Mouse (Mus musculus) intestine, embryonic 16.5 days (tissue): Measurements from ENCODE around the gene Fndc7. TPM values are rescaled to one million over a fixed set of nuclear protein-coding genes. Genes with fewer than 3 reads are reported as not detected.
"Not testable (repeated sequence)": the region's sequence is repeated elsewhere in the genome, so short reads cannot be mapped to it uniquely, and the experiment has no call there.

Source experiments
- ATAC-seq: fragments of 200-750 bp; cut with Nextera tagmentation; 2 replicates; pipeline ENCODE4 v1.8.0; 2017; ENCODE audit warnings: moderate TSS enrichment, moderate library complexity
- H3K27ac ChIP-seq: fragments of 300-500 bp; sonication (generic); 2 replicates; pipeline ENCODE4 v1.5.1; 2014; ENCODE audit warnings: mild to moderate bottlenecking, low read length
- H3K27me3 ChIP-seq: fragments of 300-500 bp; sonication (generic); replicated peaks from 2 replicates; pipeline ENCODE4 v1.6.1; 2014; ENCODE audit warnings: low read length, control low read depth, mixed read lengths; ENCODE audit not compliant: control insufficient read depth, insufficient read depth
- H3K36me3 ChIP-seq: fragments of 300-500 bp; sonication (generic); 2 replicates; pipeline ENCODE4 v1.6.1; 2014; ENCODE audit warnings: low read length, control low read depth; ENCODE audit not compliant: control insufficient read depth, insufficient read depth
- H3K4me1 ChIP-seq: fragments of 300-500 bp; sonication (generic); 2 replicates; pipeline ENCODE4 v1.6.1; 2014; ENCODE audit warnings: low read length, control low read depth, mixed read lengths; ENCODE audit not compliant: control insufficient read depth, insufficient read depth
- H3K4me2 ChIP-seq: fragments of 300-500 bp; sonication (generic); 2 replicates; pipeline ENCODE4 v1.6.1; 2014; ENCODE audit warnings: low read depth, low read length, control low read depth
- H3K4me3 ChIP-seq: fragments of 300-500 bp; sonication (generic); 2 replicates; pipeline ENCODE4 v1.5.1; 2014; ENCODE audit warnings: mild to moderate bottlenecking, low read length
- H3K9ac ChIP-seq: fragments of 300-500 bp; sonication (generic); 2 replicates; pipeline ENCODE4 v1.6.1; 2014; ENCODE audit warnings: low read depth, low read length
- H3K9me3 ChIP-seq: fragments of 300-500 bp; sonication (generic); 2 replicates; pipeline ENCODE4 v1.6.1; 2016; ENCODE audit warnings: low read length, control low read depth; ENCODE audit not compliant: control insufficient read depth
- WGBS: fragments of 180-500 bp; shearing (Covaris S2); extraction: QIAGEN DNeasy Blood & Tissue Kit; methylation state at CpG from one replicate; pipeline ENCODE4 v1.1.7; 2014; 5-methylcytosine and 5-hydroxymethylcytosine counted together
- polyA plus RNA-seq: library from polyadenylated mRNA; unstranded; fragments of >200 nt; fragmentation: Nextera tagmentation; extraction: Ambion mirVana; gene quantifications from 2 replicates; pipeline ENCODE4 v1.2.1, GENCODE M21; 2015

The Fndc7 gene
- polyA plus RNA-seq, 1 experiment from 2014 or later = 0.11 TPM

DNA sequence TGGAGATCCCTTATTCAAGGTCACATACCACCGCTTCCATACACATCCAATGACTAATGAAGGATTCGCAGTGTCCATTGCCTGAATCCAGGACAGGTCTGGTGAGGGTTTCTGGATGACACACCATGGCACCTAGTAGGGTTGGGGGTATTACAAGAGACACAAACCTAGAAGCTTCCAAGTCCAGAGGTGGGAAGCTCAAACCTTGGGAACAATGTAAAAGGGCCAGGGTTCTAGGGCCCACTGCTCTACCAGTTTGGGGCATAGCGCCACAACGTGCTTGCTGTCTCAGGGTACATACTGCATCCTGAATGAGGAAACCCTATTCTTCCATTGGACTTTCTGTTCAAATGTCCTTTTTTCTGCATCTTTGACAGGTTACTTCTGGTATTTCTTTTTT lies 8.8 kb upstream of the Fndc7 start:
- Histone ChIP-seq H3K27ac (no peak overlapping the region), H3K27me3 (no peaks in the 10 kb centered on the region), H3K36me3 (peaks cover under 1% of the 10 kb centered on the region; the same call in 1 of the 2 replicates), H3K4me3 (no peak overlapping the region), H3K4me1 (no peaks in the 10 kb centered on the region), H3K9me3 (no peaks in the 10 kb centered on the region), H3K9ac (no peak overlapping the region), H3K4me2 (no peak overlapping the region)
- no peak for ATAC-seq
- 91% methylated on average over 4 of the region's 4 CpGs for WGBS

DNA sequence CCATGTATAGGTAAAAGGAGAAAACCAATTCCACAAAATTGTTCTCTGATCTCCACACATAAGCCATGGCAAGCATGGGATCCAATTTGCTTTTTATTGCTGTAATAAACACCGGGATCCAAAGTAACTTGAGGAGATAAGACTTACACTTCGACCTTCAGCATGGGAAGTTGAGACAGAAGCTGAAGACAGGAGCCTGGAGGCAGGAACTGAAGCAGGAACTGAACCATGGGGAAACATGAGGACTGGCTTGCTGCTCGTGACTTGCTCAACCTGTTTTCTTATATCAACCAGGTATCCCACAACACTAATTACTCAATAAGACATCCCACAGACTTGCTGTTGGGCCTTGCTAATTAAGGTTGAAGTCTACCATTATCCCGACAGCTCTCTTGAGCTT lies 3.1 kb upstream of the Fndc7 start:
- 0 out of 2 replicates have a peak overlapping the region, but pooled peaks have one; percentile 39 for H3K27ac ChIP-seq
- no peak overlapping the region for H3K4me3 ChIP-seq
- WGBS = 44% methylated on average over 4 of the region's 4 CpGs
- H3K9ac ChIP-seq = no peak overlapping the region
- no peaks in the 10 kb centered on the region for H3K9me3 ChIP-seq
- no peaks in the 10 kb centered on the region for H3K4me1 ChIP-seq
- ATAC-seq = peak; percentile 92
- no peaks in the 10 kb centered on the region for H3K27me3 ChIP-seq
- no peak overlapping the region for H3K4me2 ChIP-seq
- H3K36me3 ChIP-seq = no peaks in the 10 kb centered on the region

DNA sequence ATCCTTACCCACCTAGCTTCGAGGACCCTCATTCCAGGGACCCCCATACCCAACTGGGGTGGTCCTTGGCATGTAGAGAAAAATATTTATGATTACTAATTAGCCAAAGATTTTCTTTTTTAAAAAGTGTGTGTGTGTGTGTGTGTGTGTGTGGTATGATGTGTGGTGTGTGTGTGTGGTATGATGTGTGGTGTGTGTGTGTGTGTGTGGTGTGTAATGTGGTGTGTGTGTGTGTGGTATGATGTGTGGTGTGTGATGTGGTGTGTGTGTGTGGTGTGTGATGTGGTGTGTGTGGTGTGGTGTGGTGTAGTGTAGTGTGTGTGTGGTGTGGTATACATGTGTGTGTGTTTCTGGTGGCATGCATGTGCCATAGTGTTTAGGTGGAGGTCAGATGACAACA lies 2.3 kb upstream of the Fndc7 start:
- Histone ChIP-seq H3K4me2 (no peak overlapping the region), H3K36me3 (no peaks in the 10 kb centered on the region), H3K4me1 (peaks cover 2% of the 10 kb centered on the region; the same call in 1 of the 2 replicates), H3K9me3 (no peaks in the 10 kb centered on the region), H3K4me3 (no peak overlapping the region), H3K27me3 (no peaks in the 10 kb centered on the region), H3K27ac (no peak overlapping the region), H3K9ac (no peak overlapping the region)
- 0 out of 2 replicates have a peak, but pooled peaks have one; percentile 57 for ATAC-seq
- WGBS = 84% methylated on average over 1 of the region's 1 CpGs

DNA sequence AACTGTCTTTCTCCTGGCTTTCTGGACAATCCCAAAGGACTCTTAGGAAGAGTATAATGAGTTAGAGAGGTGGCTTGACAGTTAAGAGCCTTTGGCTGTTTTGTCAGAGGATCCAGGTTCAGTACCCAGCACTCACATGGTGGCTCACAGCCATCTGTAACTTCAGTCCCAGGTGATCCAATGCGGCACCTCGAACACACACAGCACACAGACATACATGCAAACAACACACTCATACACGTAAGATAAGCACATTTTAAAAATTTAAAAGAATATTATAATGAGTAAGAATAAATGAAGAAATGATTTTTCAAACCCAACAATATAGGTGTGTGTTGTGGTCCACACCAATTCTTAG lies 2.2 kb downstream of the Fndc7 start:
- Histone ChIP-seq H3K9ac (no peak overlapping the region), H3K4me1 (peaks cover 11% of the 10 kb centered on the region), H3K27ac (no peak overlapping the region), H3K4me2 (no peak overlapping the region), H3K36me3 (no peaks in the 10 kb centered on the region), H3K27me3 (no peaks in the 10 kb centered on the region), H3K9me3 (no peaks in the 10 kb centered on the region), H3K4me3 (no peak overlapping the region)
- no peak for ATAC-seq
- 96% methylated on average over 3 of the region's 3 CpGs for WGBS

DNA sequence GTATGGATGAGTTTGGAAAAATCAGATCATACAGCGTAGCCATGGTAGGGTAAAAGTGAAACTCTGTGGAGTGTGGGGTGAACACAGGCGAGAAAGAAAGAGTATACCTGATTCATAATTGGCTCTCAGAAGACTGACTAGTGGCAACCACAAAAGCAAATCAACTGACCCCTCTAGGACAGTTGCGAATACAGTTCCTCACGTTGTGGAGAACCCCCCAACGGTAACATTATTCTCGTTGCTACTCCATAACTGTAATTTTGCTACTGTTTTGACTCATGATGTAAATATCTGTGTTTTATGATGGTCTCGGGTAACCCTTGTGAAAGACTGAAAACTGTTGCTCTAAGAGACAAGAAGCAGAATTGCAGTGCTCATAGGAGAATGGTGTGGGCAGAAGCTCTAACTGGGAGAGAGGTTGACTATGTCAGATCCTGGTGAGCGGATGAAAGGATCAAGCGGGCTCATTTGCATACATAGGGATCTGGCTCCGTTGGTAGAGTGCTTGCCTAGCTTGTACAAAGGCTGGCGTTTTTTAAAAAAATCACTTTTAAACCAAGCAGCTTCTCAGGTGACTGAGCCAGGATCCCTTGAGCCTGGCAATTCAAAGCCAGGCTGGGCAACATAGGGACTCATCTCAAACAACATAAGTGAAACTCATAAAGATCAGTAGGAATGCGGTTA lies 2.7 kb downstream of the Fndc7 start:
- Histone ChIP-seq H3K9ac (no peak overlapping the region), H3K9me3 (no peaks in the 10 kb centered on the region), H3K4me2 (no peak overlapping the region), H3K27me3 (no peaks in the 10 kb centered on the region), H3K36me3 (no peaks in the 10 kb centered on the region), H3K27ac (no peak overlapping the region), H3K4me1 (peaks cover 11% of the 10 kb centered on the region), H3K4me3 (no peak overlapping the region)
- no peak for ATAC-seq
- 61% methylated on average over 12 of the region's 12 CpGs for WGBS

DNA sequence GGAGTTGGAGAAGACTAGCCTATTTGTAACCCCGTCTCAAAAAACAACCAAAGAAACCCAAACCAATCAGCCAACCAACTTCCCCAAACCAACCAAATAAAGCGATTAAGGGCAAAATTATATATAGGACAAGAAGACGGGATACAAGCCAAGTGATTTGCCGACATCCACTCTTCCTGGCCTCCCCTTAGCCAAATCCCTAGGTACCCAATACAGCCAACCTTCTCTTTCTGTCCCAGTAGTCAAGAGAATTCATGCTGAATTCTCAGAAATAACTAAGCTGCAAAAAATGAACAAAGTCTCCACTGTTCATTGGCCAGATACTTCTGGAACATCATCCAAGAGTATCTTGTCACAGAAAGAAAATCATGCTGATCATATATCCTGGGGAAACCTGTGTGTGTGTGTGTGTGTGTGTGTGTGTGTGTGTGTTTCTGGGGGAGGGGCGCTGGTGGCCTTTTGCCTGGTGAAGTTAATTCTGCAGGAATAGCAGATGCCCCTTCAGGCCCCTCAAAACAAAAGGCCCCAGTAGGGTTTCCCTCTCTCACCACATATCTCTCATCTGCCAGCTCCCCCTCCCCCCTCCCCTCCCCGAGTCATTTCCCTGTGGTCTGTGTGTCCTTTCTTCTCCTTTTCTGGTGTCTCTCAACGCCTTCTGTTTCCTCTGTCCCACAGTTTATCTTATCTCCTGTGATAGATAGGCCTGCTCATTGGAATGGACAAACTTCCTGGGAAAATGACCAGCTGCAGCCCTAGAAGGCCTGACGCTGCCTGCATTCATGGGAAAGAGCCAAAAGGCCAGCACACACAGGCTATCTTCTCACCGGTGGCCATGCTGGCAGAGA lies 3.9 kb downstream of the Fndc7 start:
- Histone ChIP-seq H3K4me2 (no peak overlapping the region), H3K4me1 (peaks cover 11% of the 10 kb centered on the region), H3K27ac (peak overlapping the region; percentile 78), H3K36me3 (no peaks in the 10 kb centered on the region), H3K9ac (no peak overlapping the region), H3K9me3 (no peaks in the 10 kb centered on the region), H3K27me3 (no peaks in the 10 kb centered on the region), H3K4me3 (no peak overlapping the region)
- 42% methylated on average over 9 of the region's 9 CpGs for WGBS
- peak; percentile 82 for ATAC-seq

DNA sequence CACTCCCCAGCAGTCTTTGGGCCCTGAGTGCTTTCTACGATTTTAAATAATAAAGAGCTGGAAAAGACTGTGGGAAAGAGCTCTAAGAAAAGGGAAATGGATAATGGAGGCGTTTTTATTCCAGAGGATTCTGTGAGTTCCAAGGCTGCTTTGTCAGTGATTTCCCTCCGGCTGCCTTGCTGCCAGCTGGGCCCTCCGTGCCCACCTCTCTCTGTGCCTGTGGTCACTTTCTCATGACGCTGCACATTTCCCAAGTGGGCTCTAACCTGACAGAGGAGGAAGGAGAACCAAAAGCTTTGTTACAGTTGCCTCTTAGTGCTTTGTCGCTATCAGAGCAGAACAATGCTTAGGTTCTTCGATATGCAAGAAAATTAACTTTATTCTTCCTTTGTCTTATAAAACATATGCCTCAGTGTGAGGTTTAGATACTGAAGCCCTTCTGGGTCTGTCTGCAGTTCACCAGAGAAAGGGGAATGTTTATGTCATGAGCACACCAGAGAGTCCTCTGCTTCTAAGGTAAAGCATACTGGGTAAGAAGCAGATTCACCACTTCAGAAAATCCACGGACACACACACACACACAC lies 5.0 kb downstream of the Fndc7 start:
- H3K9me3 ChIP-seq = no peaks in the 10 kb centered on the region
- no peak overlapping the region for H3K4me3 ChIP-seq
- peaks cover 11% of the 10 kb centered on the region for H3K4me1 ChIP-seq
- H3K36me3 ChIP-seq = no peaks in the 10 kb centered on the region
- H3K27ac ChIP-seq = peak overlapping the region; percentile 20; the same call in 1 of the 2 replicates
- no peaks in the 10 kb centered on the region for H3K27me3 ChIP-seq
- ATAC-seq = no peak
- no peak overlapping the region for H3K9ac ChIP-seq
- 57% methylated on average over 8 of the region's 8 CpGs for WGBS
- no peak overlapping the region for H3K4me2 ChIP-seq

DNA sequence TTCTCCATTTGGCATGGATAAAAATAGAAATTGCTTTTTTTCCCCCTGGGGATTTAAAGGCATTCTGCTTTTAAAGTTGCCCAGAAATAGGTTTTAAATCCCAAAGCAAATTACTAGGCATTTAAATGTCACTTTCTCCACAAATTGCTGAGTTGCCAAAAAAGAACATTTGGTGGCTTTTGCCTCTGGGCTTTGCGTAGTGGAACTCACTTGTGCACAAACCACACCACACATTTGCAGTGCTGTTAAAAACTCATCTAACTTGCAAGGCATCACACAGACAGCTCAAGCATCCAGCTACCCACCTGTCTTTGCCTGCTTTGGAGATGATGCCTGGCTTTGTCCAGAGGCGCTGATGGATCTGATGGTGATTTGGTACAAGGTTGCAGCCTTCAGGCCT lies 6.7 kb downstream of the Fndc7 start:
- H3K4me3 ChIP-seq = no peak overlapping the region
- peaks cover 17% of the 10 kb centered on the region for H3K4me1 ChIP-seq
- no peak overlapping the region for H3K4me2 ChIP-seq
- ATAC-seq = no peak
- H3K27ac ChIP-seq = no peak overlapping the region
- H3K9ac ChIP-seq = no peak overlapping the region
- H3K9me3 ChIP-seq = no peaks in the 10 kb centered on the region
- 88% methylated on average over 2 of the region's 2 CpGs for WGBS
- no peaks in the 10 kb centered on the region for H3K36me3 ChIP-seq
- no peaks in the 10 kb centered on the region for H3K27me3 ChIP-seq

DNA sequence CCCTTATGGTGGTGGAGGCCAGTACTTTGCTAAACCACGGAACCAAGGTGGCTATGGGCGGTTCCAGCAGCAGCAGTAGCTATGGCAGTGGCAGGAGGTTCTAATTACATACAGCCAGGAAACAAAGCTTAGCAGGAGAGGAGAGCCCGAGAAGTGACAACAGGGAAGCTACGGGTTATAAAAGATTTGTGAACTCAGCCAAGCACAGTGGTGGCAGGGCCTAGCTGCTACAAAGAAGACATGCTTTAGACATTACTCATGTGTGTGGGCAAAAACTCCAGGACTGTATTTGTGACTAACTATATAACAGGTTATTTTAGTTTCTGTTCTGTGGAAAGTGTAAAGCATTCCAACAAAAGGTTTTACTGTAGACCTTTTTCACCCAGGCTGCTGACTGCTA lies 7.9 kb downstream of the Fndc7 start:
- H3K9ac ChIP-seq, H3K27ac ChIP-seq, H3K36me3 ChIP-seq, ATAC-seq, H3K9me3 ChIP-seq, H3K4me2 ChIP-seq, H3K4me3 ChIP-seq, H3K27me3 ChIP-seq: not testable (repeated sequence)
- H3K4me1 ChIP-seq = peaks cover 15% of the 10 kb centered on the region
- 37% methylated on average over 4 of the region's 4 CpGs for WGBS
